Mouse (Mus musculus) ovary, adult 18-20 months (tissue): Measurements from ENCODE around the gene Homer2.

Experiments
- DNase-seq: peaks from one replicate; pipeline ENCODE4 v3.0.0; 2022; ENCODE audit warnings: low spot score, mixed read lengths

Gene Homer2

DNA sequence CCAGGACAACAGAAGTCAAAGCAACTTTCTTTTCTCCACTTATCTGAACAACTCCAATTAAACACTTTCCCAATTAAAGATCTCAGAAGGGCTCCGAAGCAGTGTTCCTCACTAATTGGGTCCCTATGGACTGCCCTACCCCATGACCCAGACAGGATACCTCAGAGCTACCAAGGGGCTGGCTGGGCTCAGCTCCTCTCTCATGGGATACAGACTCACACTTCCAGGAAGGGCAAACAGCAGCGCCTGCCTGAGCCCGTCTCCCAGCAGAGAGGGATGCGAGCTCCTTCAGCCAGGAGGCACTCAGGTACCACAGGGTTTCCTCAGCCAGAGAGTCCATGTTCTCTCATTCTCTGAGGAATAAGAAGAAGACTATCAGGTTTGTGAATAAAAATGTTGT, 9.4 kb downstream of the Homer2 start:
- no peak for DNase-seq

DNA sequence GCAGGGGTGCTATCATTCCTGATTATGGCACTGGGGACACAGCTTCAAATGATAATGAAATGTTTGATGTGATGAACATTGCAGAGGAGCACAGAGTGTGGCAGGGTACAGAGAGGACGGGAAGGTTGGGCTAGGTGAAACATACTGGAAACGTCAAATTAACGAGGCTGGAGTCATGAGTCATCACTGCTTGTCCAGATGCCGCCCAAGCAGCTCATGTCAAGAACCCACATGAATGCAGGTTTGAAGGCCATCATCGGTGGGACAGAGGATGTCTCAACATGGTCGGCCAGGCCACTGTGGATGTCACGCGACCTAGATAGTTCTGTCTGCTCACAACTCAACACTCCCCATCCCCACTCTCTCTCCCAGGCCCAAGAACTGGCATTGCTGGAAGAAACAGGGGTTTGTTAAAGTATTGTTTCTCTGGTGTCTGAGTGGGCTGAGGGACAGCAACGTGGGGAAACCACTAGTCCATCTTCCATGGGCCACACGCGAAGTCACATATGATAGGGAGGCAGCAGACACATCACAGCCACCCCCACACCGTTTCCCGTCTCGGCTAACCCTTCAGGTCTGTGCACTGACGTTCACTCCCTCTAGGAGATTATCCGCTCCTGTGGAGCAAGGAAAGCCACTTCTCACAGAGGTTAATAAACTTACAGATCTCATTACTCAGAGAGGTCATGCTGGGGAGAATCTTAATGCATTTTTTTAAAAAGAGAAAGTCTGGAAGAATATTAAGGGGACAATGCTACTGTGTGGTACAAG, 11.4 kb downstream of the Homer2 start:
- DNase-seq = no peak

DNA sequence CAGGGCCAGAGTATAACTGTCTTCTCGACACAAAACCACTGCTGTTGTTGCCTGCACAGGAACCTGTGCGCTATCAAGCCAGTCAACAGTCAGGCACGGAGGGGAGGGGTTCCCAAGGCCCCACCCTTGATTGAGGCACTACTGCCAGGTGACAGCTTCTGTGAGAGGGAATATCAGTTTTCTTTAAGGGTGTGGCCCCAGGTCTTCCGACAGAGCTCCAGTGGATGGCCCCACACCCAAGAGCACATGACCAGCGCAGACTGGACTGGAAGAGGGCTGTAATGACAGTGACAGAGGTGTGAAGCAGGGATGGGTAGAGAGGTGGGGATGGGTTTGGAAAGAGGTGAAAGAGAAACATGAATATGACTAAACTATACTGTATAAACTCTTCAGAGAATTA, 16.3 kb downstream of the Homer2 start:
- no peak for DNase-seq

DNA sequence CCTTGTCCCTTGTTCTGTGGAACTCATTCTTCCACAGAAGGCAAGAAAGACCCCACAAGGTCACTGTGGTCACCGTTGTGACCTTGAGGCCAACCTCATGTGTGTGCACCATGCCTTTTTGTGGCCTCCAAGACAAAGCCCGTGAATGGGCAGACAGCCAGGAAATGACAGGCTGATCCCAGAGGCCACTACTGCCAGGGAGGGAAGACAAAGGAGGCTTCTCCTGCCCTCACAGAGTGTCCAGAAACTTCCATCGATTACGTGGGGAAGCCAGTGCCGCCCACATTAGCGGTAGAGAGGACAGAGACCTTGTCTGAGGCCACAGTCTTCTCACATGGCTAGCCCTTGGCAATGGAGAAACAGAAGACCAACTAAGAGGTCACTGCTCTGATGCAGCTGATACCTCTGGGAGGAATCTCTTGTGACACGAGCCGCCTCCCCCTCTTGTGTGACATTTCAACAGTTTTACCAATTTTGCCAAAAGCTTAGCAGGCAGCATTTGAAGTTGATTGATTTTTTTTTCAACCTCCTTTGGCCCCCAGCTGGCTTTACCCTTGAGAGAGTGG, 18.1 kb downstream of the Homer2 start:
- DNase-seq = no peak

DNA sequence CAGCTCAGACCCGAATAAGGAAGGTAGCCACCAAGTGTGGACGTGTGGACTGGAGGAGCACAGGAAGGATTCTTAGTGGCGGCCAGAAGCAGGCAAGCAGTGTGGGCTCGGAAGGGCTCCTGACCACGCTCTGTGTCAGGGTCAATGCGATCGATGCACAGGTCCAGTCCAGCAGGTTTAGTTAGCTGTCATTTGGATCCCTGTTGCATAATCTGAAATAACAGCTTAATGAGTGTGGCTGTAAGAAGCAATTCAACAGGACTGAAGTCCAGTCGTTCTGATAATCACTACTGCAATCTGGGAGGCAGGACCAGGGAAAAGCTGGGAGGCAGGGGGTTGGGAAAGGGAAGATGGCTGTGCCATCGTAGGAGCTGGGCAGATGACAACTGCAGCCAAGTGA, 18.9 kb downstream of the Homer2 start:
- DNase-seq = no peak

DNA sequence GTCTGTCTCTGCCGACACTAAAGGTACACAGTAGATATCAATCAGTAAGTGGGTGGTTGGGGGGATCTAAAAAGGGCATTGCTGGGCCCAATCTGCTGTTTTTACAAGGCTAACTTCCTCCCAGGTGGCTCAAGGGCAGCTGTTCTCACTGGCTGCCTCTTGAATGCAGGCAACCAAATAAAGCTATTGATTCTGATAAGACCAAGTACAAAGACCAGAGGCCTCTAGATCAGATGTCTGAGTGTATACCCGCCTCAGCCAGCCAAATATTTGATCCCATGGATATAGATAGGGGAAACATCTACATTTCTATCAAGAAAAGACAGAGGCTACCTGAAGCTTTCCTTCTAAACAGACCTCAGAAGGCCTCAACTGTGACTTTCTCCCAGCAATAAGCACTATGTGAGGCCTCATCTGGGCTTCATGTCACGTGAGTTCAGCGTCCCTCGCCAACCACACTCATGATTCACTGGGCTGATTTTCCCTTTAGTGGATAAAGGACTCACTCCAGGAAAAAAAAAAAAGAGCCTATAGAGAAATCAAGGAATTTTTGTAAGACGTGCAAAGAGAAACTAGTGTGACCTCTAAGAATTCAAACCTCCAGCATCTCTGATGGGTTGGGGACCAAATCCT, 19.5 kb downstream of the Homer2 start:
- no peak for DNase-seq

DNA sequence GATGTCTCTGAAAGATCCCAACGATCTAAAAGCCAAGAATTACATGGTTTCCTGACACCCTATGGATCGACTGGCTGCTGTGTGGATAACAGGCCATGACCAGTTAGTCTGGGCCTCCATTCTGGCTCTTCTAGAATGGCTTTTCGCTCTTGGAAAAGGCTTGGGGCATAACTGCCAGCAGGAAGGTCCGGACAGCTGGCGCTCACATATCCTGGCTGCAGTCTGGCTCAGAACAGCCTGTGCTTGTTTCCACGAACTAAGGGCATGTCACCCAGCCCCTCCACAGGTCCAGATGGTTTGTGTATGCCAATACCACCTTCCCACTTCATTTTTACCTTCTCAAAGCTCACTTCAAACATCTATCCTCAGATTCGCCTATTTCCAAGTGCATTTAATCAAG, 22.0 kb downstream of the Homer2 start:
- DNase-seq = no peak

DNA sequence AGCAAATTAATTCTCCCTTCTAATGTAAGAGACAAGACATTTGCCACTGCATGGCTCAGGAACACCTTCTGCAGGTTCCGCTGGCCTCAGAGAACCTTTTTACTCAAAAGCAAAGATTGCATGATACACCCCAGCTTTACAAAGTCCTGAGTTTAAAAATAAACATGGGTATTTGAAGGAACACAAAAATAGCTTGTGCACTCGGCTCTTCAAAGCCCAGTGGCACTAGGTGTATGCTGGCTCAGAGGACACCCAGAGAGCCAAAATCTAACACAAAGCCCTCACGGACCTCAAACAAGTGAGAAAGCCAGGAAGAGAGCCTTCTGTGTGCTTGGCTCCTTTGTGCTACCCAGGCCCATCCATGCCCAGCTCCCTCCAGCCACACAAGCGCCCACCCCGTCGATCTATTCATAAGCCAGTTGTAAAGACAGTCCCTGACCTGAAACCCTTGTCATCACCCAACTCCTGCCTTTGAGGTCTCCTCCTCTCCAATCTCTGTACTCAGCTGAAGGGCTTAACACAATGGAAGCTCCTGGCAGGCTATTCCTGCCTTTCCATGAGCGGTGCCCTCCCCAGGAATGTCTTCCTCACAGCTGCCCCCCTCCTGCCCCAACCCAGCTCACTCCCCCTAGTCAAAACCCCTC, 23.4 kb downstream of the Homer2 start:
- DNase-seq = no peak

DNA sequence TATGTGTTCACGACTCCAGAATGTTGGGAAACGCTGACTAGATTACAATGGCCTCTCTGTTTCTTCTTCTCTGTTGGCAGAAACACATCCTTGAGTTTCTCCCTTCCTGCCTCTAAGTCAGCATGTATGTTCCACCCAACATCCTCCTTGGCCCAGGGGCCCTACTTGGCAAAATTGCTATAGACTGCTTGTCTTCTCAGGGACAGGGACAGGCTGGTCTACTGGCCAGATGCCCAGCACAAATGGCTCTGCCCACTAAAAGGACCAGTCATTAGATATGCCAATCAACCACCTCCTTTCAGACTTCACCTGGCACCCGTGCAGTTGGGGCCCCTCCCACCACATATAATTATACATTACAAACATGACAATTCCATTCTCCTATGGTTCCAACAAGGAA, 25.9 kb downstream of the Homer2 start:
- DNase-seq = no peak

DNA sequence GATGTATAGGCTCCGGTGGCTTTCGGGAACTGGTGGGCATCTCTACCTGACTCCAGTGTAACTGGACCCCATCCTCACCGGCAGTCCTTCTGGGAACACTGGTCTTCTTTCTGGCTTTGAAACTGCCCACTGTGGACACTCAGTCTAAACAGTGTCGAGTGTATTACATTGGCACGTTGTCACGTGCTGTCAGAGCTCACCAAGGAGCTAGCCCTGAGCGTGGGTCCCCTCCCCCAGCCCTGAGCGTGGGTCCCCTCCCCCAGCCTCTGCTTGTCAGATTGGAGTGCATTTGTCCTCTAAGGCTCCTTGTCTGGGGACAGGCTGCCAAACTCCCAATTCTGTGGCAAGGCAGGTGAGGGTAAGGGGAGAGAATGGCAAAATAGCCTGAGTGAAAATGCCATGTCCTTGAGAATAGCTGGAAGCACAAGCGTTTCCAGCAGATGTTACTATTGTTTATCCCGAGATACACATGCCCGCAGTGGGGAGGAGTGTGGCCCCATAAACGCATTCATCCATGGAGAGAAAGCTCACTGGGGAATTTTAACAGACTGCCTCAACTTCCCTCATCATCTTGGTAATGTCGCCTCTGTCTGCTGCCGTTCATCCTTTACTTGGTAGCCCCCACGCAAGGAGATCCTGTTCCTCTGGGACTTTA, 33.8 kb downstream of the Homer2 start:
- DNase-seq = no peak

DNA sequence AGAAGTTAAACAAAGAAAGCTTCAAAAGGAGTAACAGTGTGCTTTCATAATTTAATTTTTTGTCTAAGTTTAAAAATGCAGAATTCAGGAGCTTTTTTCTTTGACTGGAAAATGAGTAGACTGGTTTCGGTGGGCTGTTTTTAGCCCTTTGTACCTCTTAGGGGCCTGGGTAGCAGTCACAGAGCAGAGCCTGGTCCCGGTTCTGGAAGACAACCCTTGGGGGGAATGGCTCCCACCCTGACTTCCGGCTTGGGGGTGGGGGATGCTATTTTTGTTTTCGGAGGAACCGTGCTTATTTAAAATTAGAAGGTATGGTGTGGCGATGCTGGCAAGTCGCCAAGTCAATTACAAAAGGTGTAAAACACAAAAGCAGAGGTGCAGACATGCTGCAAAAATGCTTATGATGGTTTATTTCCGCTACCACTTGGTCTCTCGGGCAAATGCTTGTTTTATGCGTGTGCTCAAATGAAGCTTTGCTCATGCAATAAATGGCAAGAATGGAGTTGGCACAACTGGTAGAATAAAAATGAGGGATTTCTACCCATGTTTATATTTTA, 34.5 kb downstream of the Homer2 start:
- no peak for DNase-seq

DNA sequence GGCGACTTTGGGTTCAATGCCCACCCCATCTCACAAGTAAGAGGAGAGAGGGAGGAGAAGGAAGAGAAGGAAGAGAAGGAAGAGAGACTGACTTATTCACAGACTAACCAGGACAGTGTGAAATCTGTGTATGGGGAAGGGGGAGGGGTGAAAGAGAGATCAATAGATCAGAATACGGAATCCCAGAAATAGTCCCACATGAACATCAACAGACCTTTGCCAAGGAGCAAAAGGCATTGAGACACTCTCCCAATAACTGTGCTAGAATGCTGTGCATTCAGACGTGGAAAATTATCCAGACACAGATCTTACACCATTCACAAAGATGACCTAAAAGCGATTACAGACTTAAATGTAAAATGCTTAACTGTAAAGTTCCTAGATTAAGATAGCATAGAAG, 40.2 kb downstream of the Homer2 start:
- no peak for DNase-seq

DNA sequence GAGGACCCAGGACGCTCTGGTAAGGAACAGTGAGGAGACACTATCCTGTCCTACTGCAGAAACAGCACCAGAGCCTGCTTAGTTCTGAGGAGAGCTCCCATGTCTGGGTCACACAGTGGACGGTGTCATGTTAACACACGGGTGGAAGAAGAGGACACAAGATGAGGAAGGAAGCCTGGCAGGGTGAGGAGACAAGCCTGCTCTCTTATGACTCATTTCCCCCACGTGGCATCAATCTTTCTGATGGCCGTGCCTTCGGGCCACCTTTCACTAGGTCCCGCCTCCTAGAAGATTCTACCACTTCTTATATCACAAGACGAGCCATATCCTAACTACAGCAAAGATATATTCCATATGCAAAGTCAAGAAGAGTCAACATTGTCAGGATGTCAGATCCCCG, 40.7 kb downstream of the Homer2 start:
- no peak for DNase-seq

DNA sequence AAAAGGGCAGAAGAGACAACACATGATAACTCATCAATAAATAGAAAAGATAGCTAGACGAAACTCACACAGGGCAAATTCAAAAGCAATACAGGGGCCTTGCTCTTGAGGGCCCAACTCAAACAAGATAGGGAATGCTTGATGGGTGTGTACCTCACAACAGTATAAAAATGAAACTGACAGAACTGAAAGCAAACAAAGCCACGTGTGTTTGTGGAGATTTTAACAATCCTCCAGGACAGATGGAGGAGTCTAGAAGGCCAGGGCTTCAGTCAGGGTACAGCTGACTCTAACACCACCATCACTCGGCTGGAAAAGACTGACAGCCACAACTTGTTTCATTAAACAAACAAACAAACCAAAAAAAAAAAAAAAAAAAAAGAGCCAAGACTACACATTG, 44.3 kb downstream of the Homer2 start:
- no peak for DNase-seq

DNA sequence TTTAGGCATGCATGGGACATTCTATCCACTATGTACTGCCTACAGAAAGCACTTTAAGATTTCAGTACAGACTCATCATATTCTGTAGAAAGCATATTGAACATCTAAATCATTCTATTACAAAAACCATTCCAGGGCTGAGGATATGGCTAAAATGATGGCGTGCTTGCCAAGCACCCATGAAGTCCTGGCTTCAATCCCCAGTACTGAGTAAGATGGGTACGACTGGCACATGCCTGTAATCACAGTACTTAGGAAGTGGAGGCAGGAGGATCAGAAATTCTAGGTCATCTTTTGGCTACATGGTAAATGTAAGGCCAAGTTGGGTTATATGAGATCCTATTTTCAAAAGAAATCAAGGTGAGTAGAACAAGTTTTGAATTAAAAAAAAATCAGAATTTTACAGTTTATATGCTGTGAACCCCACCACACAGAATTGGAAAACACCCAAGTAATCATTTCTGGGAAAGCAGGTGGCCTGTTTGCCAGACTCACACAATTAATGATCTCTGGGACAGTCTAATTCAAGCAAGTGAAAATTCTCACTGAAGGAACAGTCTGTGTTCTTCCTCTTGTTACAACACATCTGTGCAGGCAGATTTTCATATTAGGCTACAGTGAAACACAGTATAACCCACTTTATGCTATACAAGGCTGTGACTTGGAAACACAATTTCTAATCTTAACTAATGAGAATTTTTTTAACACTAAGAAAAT, 49.5 kb downstream of the Homer2 start:
- no peak for DNase-seq

DNA sequence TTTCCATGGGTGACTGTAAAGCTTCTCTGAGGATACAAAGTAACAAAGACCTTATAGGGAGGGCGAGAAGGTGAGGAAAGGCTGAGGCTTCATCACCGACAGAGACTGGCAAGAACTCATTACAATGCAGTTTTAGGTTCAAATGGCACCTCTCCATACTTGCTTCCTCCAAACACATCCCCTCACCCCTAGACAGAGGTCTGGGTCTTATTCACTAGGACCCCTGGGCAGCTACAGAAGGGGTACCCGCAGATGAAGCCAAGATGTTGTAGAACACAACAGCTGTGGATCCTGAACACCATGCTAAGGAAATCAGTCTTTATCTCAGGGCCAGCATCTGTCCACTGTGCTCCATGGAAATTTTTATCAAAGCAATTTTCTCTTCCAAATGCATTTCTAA, 50.3 kb downstream of the Homer2 start:
- no peak for DNase-seq

DNA sequence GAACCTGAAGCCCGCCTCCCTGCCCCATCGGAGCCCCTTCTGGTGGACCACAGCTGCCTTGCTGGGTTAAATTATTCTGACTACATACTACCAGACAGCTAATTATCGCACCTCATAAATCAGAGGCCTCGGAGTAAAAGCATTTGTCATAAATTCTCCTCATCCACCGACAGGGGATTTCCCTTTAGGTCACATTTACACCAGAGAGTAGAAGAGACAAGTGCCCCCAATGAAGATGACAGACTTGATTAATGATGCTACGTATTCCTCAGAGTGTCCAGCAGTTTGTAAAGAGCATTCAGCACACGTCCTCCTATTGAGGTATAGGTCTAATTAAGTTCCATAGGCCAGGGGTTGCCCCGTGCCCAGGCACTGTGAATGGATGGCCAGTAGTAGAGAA, 50.7 kb downstream of the Homer2 start:
- DNase-seq = no peak

DNA sequence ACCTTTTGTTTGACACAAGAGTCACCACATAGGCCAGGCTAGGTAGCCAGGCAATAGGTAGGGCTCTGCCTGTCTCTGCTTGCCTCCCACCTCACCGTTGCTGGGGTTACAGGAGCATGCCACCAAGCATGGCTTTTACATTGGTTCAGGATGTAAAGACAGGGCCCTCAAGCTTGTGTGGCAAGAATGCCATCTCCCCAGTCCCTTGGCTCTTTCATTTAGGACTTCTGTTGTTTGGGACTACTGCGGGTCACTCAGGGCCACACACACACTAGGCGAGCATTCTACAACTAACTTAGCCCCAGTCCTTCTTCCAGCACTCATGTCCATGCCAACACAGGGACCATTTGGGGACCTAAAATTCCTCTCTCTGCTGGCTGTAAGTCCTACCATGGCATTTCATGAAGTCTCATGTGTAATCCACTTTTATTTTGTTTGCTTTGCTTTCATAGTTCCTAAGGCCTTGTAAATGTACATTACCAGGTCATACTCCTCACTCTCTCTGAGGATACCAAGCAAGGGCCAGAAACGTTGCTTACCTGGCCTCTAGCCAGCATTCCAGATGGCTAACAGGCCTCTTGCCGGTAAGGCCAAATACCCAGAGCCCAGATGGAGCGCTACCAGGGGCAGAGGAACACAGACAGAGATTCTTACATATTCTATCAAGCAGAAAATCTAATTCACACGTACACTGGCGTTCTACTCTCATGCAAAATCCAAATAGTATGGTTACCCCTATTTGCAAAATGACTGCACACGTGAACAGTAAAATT, 52.2 kb downstream of the Homer2 start:
- DNase-seq = no peak

DNA sequence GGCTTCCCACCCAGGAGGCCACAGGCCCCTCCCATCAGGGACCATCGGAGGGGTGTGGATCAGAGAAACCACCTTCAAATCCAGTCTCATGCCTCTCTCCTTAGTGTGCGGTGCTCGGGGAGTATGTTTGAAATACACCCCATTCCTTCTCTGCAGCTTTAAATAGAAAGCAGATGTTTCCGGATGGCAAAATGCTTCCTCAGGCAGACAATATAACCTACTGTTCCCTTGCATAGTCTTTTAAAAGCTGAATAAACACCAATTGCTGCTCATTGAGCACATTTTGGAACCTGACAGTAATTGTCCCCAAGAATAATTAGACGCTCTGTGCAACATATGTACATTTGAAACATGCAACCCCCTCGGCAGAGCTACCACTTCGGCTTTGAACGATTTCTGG, 53.3 kb downstream of the Homer2 start:
- DNase-seq = no peak

DNA sequence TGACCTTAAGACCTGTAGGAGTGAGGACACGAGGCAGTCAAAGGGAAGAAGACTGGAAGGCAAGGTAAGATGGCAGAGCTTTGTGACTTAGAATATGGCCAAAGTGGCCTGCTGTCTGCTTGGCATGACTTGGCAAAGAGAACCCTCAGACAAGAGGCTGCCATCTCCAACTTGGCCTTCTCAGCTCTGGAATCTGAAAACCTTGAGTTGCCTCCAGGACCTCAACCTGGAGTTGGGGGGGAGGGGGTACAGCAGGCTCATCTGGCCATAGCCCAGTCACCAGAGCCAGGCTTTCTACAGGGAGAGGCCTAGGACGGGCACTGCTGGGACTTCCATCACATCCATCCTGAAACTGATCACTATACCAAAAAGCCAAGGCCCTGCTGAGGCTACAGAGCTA, 55.0 kb downstream of the Homer2 start:
- DNase-seq = no peak

DNA sequence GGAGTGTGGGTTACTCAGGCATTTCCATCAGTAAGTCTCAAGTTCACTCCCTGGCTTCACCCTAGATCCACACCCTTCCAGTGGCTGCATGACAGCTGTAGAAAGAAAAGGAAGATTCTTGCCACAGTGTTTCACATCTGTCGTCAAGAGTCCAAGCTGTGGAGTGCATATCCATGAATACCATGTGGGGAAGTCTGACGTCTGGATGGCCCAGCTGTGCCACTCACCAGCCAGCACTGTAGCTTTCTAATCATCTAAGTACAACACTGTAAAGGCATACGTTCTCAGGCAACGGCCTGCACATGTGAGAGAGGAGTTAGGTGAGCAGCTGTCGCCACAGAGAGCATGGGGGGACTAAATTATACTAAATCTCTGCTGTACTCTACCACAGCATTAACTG, 56.0 kb downstream of the Homer2 start:
- no peak for DNase-seq
